ENCODE assay signal across 25 mouse cellular contexts in the genomic region with DNA sequence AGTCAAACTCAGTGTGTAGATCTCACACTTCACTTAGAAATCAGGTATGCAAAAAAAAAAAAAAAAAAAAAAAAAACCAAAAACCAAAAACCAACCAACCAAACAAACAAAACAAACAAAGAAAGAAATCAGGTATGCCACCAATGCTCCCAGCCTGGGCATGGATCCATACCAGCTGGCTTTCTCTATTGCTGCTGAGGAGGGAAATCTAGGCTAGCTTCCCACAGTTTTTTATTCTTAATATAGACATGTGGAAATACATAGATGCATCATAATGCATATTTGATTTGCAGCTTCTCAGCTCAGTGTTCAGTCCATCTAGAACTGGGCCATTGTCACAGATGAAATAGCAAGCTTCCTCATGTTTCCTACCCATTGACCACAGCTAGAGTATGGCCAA.
A peak's percentile ranks its signal among the peaks of the same experiment; 100 is the strongest.
DNase-seq lines count a peak whose midpoint lies in the region; ATAC-seq and TF ChIP-seq lines count a peak whose summit lies in the region.
"Had no signal": no experiment of that assay in that cellular context is flagged by ENCODE, and none has a peak within 500 bp of the region (broad histone marks: within the 10 kb centered on the region; RNA-seq: fewer than 3 reads in every experiment).

No protein-coding gene starts in this region.

- H3K27ac ChIP-seq in forebrain, postnatal 0 days (ENCODE audit: low read depth, low read length): no peak overlapping the region
- H3K27ac ChIP-seq in forebrain, embryonic 15.5 days (replicated peaks): no peak overlapping the region
- no peak overlapping the region for H3K27ac ChIP-seq in intestine, embryonic 15.5 days
- H3K27ac ChIP-seq: embryonic facial prominence, embryonic 10.5 days; heart, embryonic 10.5 days; hindbrain, embryonic 14.5 days; layer of hippocampus, adult 2 months; limb, embryonic 13.5 days; liver, embryonic 12.5 days; midbrain, embryonic 13.5 days; stomach, postnatal 0 days had no signal

- no peak overlapping the region for H3K4me2 ChIP-seq in forebrain, postnatal 0 days (ENCODE audit: low read depth)
- H3K4me2 ChIP-seq in forebrain, embryonic 15.5 days (replicated peaks): no peak overlapping the region
- no peak overlapping the region for H3K4me2 ChIP-seq in intestine, embryonic 15.5 days (replicated peaks)
- H3K4me2 ChIP-seq: hindbrain, embryonic 14.5 days; limb, embryonic 13.5 days; liver, embryonic 12.5 days; midbrain, embryonic 13.5 days had no signal

- no peaks in the 10 kb centered on the region for H3K27me3 ChIP-seq in forebrain, postnatal 0 days (ENCODE audit: insufficient read depth, low read length)
- H3K27me3 ChIP-seq in forebrain, embryonic 15.5 days: no peaks in the 10 kb centered on the region
- H3K27me3 ChIP-seq in intestine, embryonic 15.5 days (replicated peaks): no peaks in the 10 kb centered on the region
- H3K27me3 ChIP-seq: limb, embryonic 13.5 days; liver, embryonic 12.5 days; midbrain, embryonic 13.5 days had no signal

- no peak for TF ChIP-seq CTCF in forebrain, postnatal 0 days (IDR thresholded peaks at IDR 0.05; ENCODE audit: low read depth)

- peak; percentile 27 for DNase-seq in forebrain, postnatal 0 days
- peak; percentile 28 for DNase-seq in Muller cell, postnatal 12 days (ENCODE audit: inconsistent ontology term)
- peak; percentile 45 to 46 for DNase-seq in left cerebral cortex, postnatal 14 days (ENCODE audit: low spot score in 2 of 2)
- peak; percentile 30 for DNase-seq in right cerebral cortex, postnatal 14 days
- DNase-seq in kidney, postnatal 4 days: no peak
- DNase-seq: cerebellum, adult 11-12 months; cerebellum, postnatal 36 days; gastrocnemius, postnatal 10 days; heart, postnatal 4 days; kidney, adult 2 months; kidney, postnatal 10 days; lung, adult 2 months had no signal

- H3K36me3 ChIP-seq in forebrain, postnatal 0 days (ENCODE audit: insufficient read depth): no peaks in the 10 kb centered on the region
- H3K36me3 ChIP-seq in forebrain, embryonic 15.5 days: no peaks in the 10 kb centered on the region
- H3K36me3 ChIP-seq in intestine, embryonic 15.5 days: no peaks in the 10 kb centered on the region
- H3K36me3 ChIP-seq: embryonic facial prominence, embryonic 10.5 days; heart, embryonic 10.5 days; limb, embryonic 13.5 days; liver, embryonic 12.5 days; midbrain, embryonic 13.5 days had no signal

- no peak for ATAC-seq in forebrain, postnatal 0 days
- ATAC-seq in forebrain, embryonic 15.5 days (replicated peaks): no peak
- no peak for ATAC-seq in intestine, embryonic 15.5 days
- ATAC-seq: CD4-positive, CD25-positive, alpha-beta regulatory T cell, adult 4 months; forebrain, embryonic 16.5 days; inflammation-experienced regulatory T-cells, adult 6 months; liver, embryonic 12.5 days; midbrain, embryonic 13.5 days had no signal

- no peaks in the 10 kb centered on the region for H3K9me3 ChIP-seq in forebrain, postnatal 0 days (ENCODE audit: low read length)
- no peaks in the 10 kb centered on the region for H3K9me3 ChIP-seq in forebrain, embryonic 15.5 days
- H3K9me3 ChIP-seq in intestine, embryonic 15.5 days: no peaks in the 10 kb centered on the region
- H3K9me3 ChIP-seq: embryonic facial prominence, embryonic 10.5 days; heart, embryonic 10.5 days; limb, embryonic 13.5 days; liver, embryonic 12.5 days; midbrain, embryonic 13.5 days had no signal

- H3K4me1 ChIP-seq in forebrain, postnatal 0 days (ENCODE audit: insufficient read depth): no peaks in the 10 kb centered on the region
- no peaks in the 10 kb centered on the region for H3K4me1 ChIP-seq in forebrain, embryonic 15.5 days
- no peaks in the 10 kb centered on the region for H3K4me1 ChIP-seq in intestine, embryonic 15.5 days (replicated peaks)
- H3K4me1 ChIP-seq: embryonic facial prominence, embryonic 10.5 days; heart, embryonic 10.5 days; limb, embryonic 13.5 days; liver, embryonic 12.5 days; midbrain, embryonic 13.5 days had no signal

- intact Hi-C loops in left cerebral cortex, postnatal 14 days (cut with DNase I): no loop called here

- H3K4me3 ChIP-seq in forebrain, postnatal 0 days (ENCODE audit: low read depth, low read length): no peak overlapping the region
- no peak overlapping the region for H3K4me3 ChIP-seq in forebrain, embryonic 15.5 days
- H3K4me3 ChIP-seq in intestine, embryonic 15.5 days (replicated peaks): no peak overlapping the region
- H3K4me3 ChIP-seq: embryonic facial prominence, embryonic 10.5 days; heart, embryonic 10.5 days; layer of hippocampus, adult 2 months; limb, embryonic 13.5 days; liver, embryonic 12.5 days; midbrain, embryonic 13.5 days had no signal

- H3K9ac ChIP-seq in forebrain, postnatal 0 days: no peak overlapping the region
- H3K9ac ChIP-seq in forebrain, embryonic 15.5 days (replicated peaks): no peak overlapping the region
- H3K9ac ChIP-seq in intestine, embryonic 15.5 days: no peak overlapping the region
- H3K9ac ChIP-seq: hindbrain, embryonic 14.5 days; limb, embryonic 13.5 days; liver, embryonic 12.5 days; midbrain, embryonic 13.5 days had no signal

Comparison
In these comparisons a context has a peak if more than half of its experiments do, and no peak if none do; other contexts are left out.
1. DNase-seq: peak in forebrain, postnatal 0 days (single experiment), Muller cell, postnatal 12 days (single experiment), left cerebral cortex, postnatal 14 days (2 of 2) and right cerebral cortex, postnatal 14 days (single experiment); none in kidney, postnatal 4 days (0 of 2).